Mouse (Mus musculus) lung, adult 2 months (tissue): ENCODE data around the gene Corin. TPM values are rescaled to one million over a fixed set of nuclear protein-coding genes. Genes with fewer than 3 reads are reported as not detected.

Source experiments
- DNase-seq: peaks from one replicate; pipeline ENCODE4 v3.0.0; 2022
- H3K4me1 ChIP-seq: fragments of 200-500 bp; 2 replicates; pipeline ENCODE4 v1.6.1; 2011; ENCODE audit warnings: low read length; ENCODE audit not compliant: control insufficient read depth, insufficient read depth
- H3K4me3 ChIP-seq: fragments of 200-500 bp; replicated peaks from 2 replicates; pipeline ENCODE3; 2011; ENCODE audit warnings: low read depth, mild to moderate bottlenecking, control low read depth, low read length; ENCODE audit errors: extremely low read depth
- CTCF ChIP-seq: fragments of 200-500 bp; IDR thresholded peaks from 2 replicates; pipeline ENCODE4 v1.5.1; 2011; ENCODE audit warnings: mild to moderate bottlenecking, low read length, control low read depth; ENCODE audit not compliant: insufficient read depth
- POLR2A ChIP-seq: fragments of 200-500 bp; IDR thresholded peaks from 2 replicates; pipeline ENCODE4 v1.6.1; 2011; ENCODE audit warnings: low read depth, mild to moderate bottlenecking, control low read depth, low read length, borderline replicate concordance; ENCODE audit errors: extremely low read depth
- WGBS: fragments of 180-500 bp; shearing (Covaris S2); methylation state at CpG from one replicate; pipeline ENCODE4 v1.1.7; 2018; 5-methylcytosine and 5-hydroxymethylcytosine counted together
- polyA plus RNA-seq: library from polyadenylated mRNA; depleted of rRNA; stranded (reverse); fragments of >200 nt; gene quantifications from 2 replicates; pipeline ENCODE4 v1.2.3, GENCODE M21; 2012

The Corin gene
- polyA plus RNA-seq, 1 experiment, result 1.2 TPM

GRCm38 (mm10) chr5:72446104-72446503, 58.2 kb downstream of the Corin start:
- 85% methylated on average over 11 of the region's 11 CpGs for WGBS
- Histone ChIP-seq H3K4me1 (no peaks in the 10 kb centered on the region), H3K4me3 (no peak overlapping the region)
- TF ChIP-seq CTCF (no peak), POLR2A (no peak)
- no peak for DNase-seq

GRCm38 (mm10) chr5:72443946-72444345, 60.3 kb downstream of the Corin start:
- TF ChIP-seq POLR2A (no peak), CTCF (0 out of 2 replicates have a peak, but pooled peaks have one; percentile 2)
- no peak for DNase-seq
- 75% methylated on average over 11 of the region's 11 CpGs for WGBS
- Histone ChIP-seq H3K4me3 (no peak overlapping the region), H3K4me1 (no peaks in the 10 kb centered on the region)

- TF ChIP-seq POLR2A (no peak), CTCF (no peak)
- no peak for DNase-seq
- WGBS, result 64% methylated on average over 4 of the region's 4 CpGs
These were observed 61.3 kb downstream of the Corin start for GRCm38 (mm10) chr5:72443007-72443406.

GRCm38 (mm10) chr5:72441181-72441580, 63.1 kb downstream of the Corin start:
- TF ChIP-seq CTCF, result no peak
- no peak for TF ChIP-seq POLR2A
- Histone ChIP-seq H3K4me3 (no peak overlapping the region), H3K4me1 (no peaks in the 10 kb centered on the region)
- 57% methylated on average over 10 of the region's 10 CpGs for WGBS
- no peak for DNase-seq

More at GRCm38 (mm10) chr5:72443007-72443406, 61.3 kb downstream of the Corin start:
- Histone ChIP-seq H3K4me3 (no peak overlapping the region), H3K4me1 (no peaks in the 10 kb centered on the region)

- WGBS, result 79% methylated on average over 11 of the region's 11 CpGs
- DNase-seq, result no peak
- TF ChIP-seq POLR2A, result no peak
- TF ChIP-seq CTCF, result no peak
- Histone ChIP-seq H3K4me3 (no peak overlapping the region), H3K4me1 (no peaks in the 10 kb centered on the region)
These were observed 69.2 kb downstream of the Corin start for GRCm38 (mm10) chr5:72435085-72435484.

GRCm38 (mm10) chr5:72431856-72432255, 72.4 kb downstream of the Corin start:
- no peak for TF ChIP-seq CTCF
- TF ChIP-seq POLR2A, result no peak
- 65% methylated on average over 3 of the region's 3 CpGs for WGBS
- H3K4me1 ChIP-seq, result no peaks in the 10 kb centered on the region
- DNase-seq, result no peak
- no peak overlapping the region for H3K4me3 ChIP-seq

- 78% methylated on average over 4 of the region's 4 CpGs for WGBS
- H3K4me3 ChIP-seq, result no peak overlapping the region
- no peak for DNase-seq
- H3K4me1 ChIP-seq, result no peaks in the 10 kb centered on the region
- TF ChIP-seq CTCF (no peak), POLR2A (no peak)
These were observed 76.7 kb downstream of the Corin start for GRCm38 (mm10) chr5:72427556-72427955.

- TF ChIP-seq POLR2A, result no peak
- no peak for TF ChIP-seq CTCF
- H3K4me3 ChIP-seq, result no peak overlapping the region
- DNase-seq, result no peak
These were observed 78.8 kb downstream of the Corin start for GRCm38 (mm10) chr5:72425342-72426010.

GRCm38 (mm10) chr5:72411874-72412329, 92.4 kb downstream of the Corin start:
- WGBS, result 12% methylated on average over 10 of the region's 10 CpGs
- Histone ChIP-seq H3K4me1 (peaks cover 3% of the 10 kb centered on the region), H3K4me3 (no peak overlapping the region)
- no peak for TF ChIP-seq CTCF
- no peak for TF ChIP-seq POLR2A
- peak; percentile 6 for DNase-seq

More at GRCm38 (mm10) chr5:72425342-72426010, 78.8 kb downstream of the Corin start:
- H3K4me1 ChIP-seq, result no peaks in the 10 kb centered on the region

GRCm38 (mm10) chr5:72410841-72411240, 93.4 kb downstream of the Corin start:
- WGBS, result 67% methylated on average over 3 of the region's 3 CpGs
- DNase-seq, result no peak
- Histone ChIP-seq H3K4me3 (no peak overlapping the region), H3K4me1 (peaks cover 3% of the 10 kb centered on the region)
- no peak for TF ChIP-seq POLR2A
- no peak for TF ChIP-seq CTCF
